Mouse (Mus musculus): ENCODE measurements around the gene Ly6g5c.

Ly6g5c gene

GRCm38 (mm10) chr17:35082841-35083576, 25.1 kb upstream of the Ly6g5c start:
- no peak for DNase-seq

- DNase-seq, result no peak
These were observed 24.1 kb upstream of the Ly6g5c start for GRCm38 (mm10) chr17:35083929-35084497.

- DNase-seq, result no peak
These were observed 22.7 kb upstream of the Ly6g5c start, which contains the start of gene Ly6g6f for GRCm38 (mm10) chr17:35085208-35085865. Ly6g6f (minus strand) TSS chr17:35085610.

GRCm38 (mm10) chr17:35088151-35088550, 19.9 kb upstream of the Ly6g5c start:
- DNase-seq, result no peak

- peak; percentile 97 for DNase-seq
These were observed 19.0 kb upstream of the Ly6g5c start, which contains the start of gene Abhd16a for GRCm38 (mm10) chr17:35088825-35089644. Abhd16a (plus strand) TSS chr17:35089263.

GRCm38 (mm10) chr17:35090166-35090932, 17.7 kb upstream of the Ly6g5c start:
- DNase-seq, result no peak

GRCm38 (mm10) chr17:35092403-35093198, 15.5 kb upstream of the Ly6g5c start:
- no peak for DNase-seq

- no peak for DNase-seq
These were observed 13.4 kb upstream of the Ly6g5c start for GRCm38 (mm10) chr17:35094475-35095365.

GRCm38 (mm10) chr17:35096597-35096996, 11.5 kb upstream of the Ly6g5c start:
- no peak for DNase-seq

- peak; percentile 60 for DNase-seq
These were observed 10.9 kb upstream of the Ly6g5c start for GRCm38 (mm10) chr17:35097164-35097655.

GRCm38 (mm10) chr17:35100196-35100765, 7.8 kb upstream of the Ly6g5c start:
- DNase-seq, result no peak

GRCm38 (mm10) chr17:35101161-35101560, 6.9 kb upstream of the Ly6g5c start:
- DNase-seq, result no peak

- DNase-seq, result no peak
These were observed 5.8 kb upstream of the Ly6g5c start for GRCm38 (mm10) chr17:35102299-35102698.

- DNase-seq, result no peak
These were observed 4.8 kb upstream of the Ly6g5c start for GRCm38 (mm10) chr17:35103221-35103690.

GRCm38 (mm10) chr17:35104079-35104478, 4.0 kb upstream of the Ly6g5c start:
- DNase-seq, result no peak

GRCm38 (mm10) chr17:35104754-35105153, 3.3 kb upstream of the Ly6g5c start:
- no peak for DNase-seq

- no peak for DNase-seq
These were observed 2.2 kb upstream of the Ly6g5c start for GRCm38 (mm10) chr17:35105740-35106389.

- DNase-seq, result no peak
These were observed 1.6 kb upstream of the Ly6g5c start for GRCm38 (mm10) chr17:35106522-35106921.

- no peak for DNase-seq
These were observed 3.7 kb downstream of the Ly6g5c start for GRCm38 (mm10) chr17:35111774-35112173.
